Mouse (Mus musculus): ENCODE data around the gene Apc2. TPM values are rescaled to one million over a fixed set of nuclear protein-coding genes. Genes with fewer than 3 reads are reported as not detected.

Gene Apc2
- polyA plus RNA-seq, 1 experiment from 2014 or later = 0.88 TPM

DNA sequence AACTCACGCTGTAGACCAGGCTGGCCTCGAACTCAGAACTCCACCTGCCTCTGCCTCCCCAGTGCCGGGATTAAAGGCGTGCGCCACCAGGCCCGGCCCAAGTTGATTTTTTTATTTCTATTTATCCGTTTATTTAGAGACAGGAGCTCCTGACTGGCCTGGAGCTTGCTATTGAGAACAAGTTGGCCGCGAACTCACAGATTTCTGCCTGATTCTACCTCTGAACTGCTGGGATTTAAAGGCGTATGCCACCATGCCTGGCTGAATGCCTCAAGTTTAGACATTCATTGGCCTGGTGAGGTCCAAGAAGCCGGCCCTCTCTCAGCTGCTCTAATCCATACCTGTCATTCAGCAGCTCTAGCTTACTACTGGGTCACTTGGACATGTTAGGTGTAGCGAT is 33.6 kb upstream of the Apc2 start:
- H3K4me3 ChIP-seq (ENCODE audit: low read length) = peak overlapping the region; percentile 63
- peaks cover 31% of the 10 kb centered on the region for H3K4me1 ChIP-seq (replicated peaks; ENCODE audit: control insufficient read depth, insufficient read depth, low read length)
- ATAC-seq (ENCODE audit: low read depth) = no peak
- H3K4me2 ChIP-seq (ENCODE audit: low read depth, low read length) = peak overlapping the region; percentile 89
- WGBS = 67% methylated on average over 12 of the region's 12 CpGs
- H3K9ac ChIP-seq (ENCODE audit: low read length) = peak overlapping the region; percentile 75
- no peaks in the 10 kb centered on the region for H3K27me3 ChIP-seq (ENCODE audit: control insufficient read depth, insufficient read depth, low read depth, low read length)
- H3K9me3 ChIP-seq (ENCODE audit: control insufficient read depth, low read length) = no peaks in the 10 kb centered on the region
- H3K36me3 ChIP-seq (ENCODE audit: control insufficient read depth, insufficient read depth, low read length) = peaks cover 4% of the 10 kb centered on the region
- H3K27ac ChIP-seq (ENCODE audit: low read length) = peak overlapping the region; percentile 100

DNA sequence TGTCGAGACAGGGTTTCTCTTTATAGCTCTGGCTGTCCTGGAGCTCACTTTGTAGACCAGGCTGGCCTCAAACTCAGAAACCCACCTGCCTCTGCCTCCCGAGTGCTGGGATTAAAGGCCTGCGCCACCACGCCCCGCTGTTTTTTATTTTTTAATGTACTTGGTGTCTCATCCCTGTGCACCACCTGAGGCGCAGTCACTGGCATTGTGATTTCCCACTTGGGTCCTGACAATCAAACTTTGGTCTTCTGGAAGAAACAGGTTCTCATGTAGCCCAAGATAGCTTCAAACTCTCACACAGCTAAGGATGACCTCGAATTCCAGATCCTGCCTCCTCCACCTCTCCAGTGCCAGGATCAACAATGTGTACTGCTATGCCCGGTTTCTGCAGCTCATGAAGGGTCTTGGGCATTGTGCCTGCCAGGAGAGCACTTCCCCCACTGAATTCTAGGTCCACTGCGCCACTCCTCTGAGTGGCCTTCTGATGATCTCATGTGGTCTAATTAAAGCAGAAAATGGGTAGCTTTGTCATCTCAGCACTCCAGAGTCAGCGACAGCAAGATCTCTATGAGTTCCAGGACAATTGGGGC is 32.9 kb upstream of the Apc2 start:
- no peak for ATAC-seq (ENCODE audit: low read depth)
- Histone ChIP-seq H3K27me3 (ENCODE audit: control insufficient read depth, insufficient read depth, low read depth, low read length) (no peaks in the 10 kb centered on the region), H3K36me3 (ENCODE audit: control insufficient read depth, insufficient read depth, low read length) (peaks cover 4% of the 10 kb centered on the region; the same call in 1 of the 2 replicates), H3K4me2 (ENCODE audit: low read depth, low read length) (no peak overlapping the region), H3K27ac (ENCODE audit: low read length) (no peak overlapping the region), H3K9ac (ENCODE audit: low read length) (no peak overlapping the region), H3K9me3 (ENCODE audit: control insufficient read depth, low read length) (no peaks in the 10 kb centered on the region), H3K4me1 (replicated peaks; ENCODE audit: control insufficient read depth, insufficient read depth, low read length) (peaks cover 38% of the 10 kb centered on the region), H3K4me3 (ENCODE audit: low read length) (no peak overlapping the region)
- 89% methylated on average over 10 of the region's 10 CpGs for WGBS

DNA sequence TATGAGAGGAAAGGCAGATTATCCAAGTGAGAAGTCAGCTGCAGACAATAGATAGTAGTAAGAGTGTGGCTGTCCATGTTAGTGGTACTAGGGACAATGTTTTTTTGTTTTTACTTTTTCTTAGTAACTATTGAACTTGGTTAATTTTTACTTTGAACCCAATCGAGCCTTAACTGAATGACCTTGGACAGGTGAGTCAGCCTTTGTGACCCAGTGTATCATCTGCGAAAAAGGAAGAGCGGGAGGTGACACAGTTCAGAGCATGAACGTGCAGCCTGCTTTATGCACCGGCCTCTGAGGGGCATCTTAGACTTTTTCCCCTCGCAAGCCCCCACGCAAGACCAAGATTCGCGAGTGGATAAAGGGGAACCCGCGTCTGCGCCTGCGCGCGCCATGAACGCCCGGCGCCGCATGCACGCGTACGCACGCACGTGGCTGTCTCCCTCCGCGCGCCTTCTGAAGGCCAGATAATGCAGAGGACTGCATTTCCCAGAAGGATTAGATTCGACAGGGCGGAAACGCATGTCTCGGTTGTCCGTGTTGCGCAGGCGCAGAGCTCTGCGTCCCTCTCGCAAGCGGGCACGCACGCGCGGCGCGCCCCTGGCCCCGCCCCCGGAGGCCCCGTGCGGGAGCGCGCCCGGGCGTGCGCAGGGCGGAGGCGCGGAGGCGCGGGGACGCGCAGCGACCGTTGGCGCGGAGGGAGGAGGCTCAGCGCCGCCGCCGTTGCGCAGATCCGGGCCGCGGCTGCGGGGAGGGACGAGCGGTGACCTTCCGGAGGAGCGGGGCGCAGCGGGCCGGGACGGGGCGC is 31.2 kb upstream of the Apc2 start:
- Histone ChIP-seq H3K9ac (ENCODE audit: low read length) (peak overlapping the region; percentile 100), H3K9me3 (ENCODE audit: control insufficient read depth, low read length) (no peaks in the 10 kb centered on the region), H3K4me2 (ENCODE audit: low read depth, low read length) (peak overlapping the region; percentile 90), H3K27me3 (ENCODE audit: control insufficient read depth, insufficient read depth, low read depth, low read length) (no peaks in the 10 kb centered on the region), H3K4me3 (ENCODE audit: low read length) (peak overlapping the region; percentile 80), H3K27ac (ENCODE audit: low read length) (peak overlapping the region; percentile 82), H3K4me1 (replicated peaks; ENCODE audit: control insufficient read depth, insufficient read depth, low read length) (peaks cover 42% of the 10 kb centered on the region), H3K36me3 (ENCODE audit: control insufficient read depth, insufficient read depth, low read length) (peaks cover 4% of the 10 kb centered on the region; the same call in 1 of the 2 replicates)
- 1% methylated on average over 60 of the region's 81 CpGs for WGBS
- peak; percentile 50 for ATAC-seq (ENCODE audit: low read depth)

DNA sequence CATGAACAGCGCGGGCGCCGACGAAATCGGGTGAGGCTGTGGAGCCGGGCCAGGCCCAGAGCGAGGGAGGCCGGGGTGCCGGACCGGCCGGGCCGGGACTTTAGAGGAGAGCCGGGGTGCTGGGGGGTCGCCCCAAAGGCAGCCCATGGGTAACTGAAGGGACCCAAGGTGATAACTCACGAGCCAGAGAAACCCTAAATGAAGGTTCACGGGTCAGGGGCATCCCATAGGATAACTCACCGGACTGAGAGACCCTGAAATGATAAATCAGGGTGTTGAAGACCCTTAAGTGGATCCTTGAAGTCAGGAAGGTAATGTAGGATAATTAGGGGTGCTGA is 30.7 kb upstream of the Apc2 start:
- Histone ChIP-seq H3K9me3 (ENCODE audit: control insufficient read depth, low read length) (no peaks in the 10 kb centered on the region), H3K4me1 (replicated peaks; ENCODE audit: control insufficient read depth, insufficient read depth, low read length) (peaks cover 36% of the 10 kb centered on the region), H3K27me3 (ENCODE audit: control insufficient read depth, insufficient read depth, low read depth, low read length) (no peaks in the 10 kb centered on the region), H3K27ac (ENCODE audit: low read length) (peak overlapping the region; percentile 82), H3K9ac (ENCODE audit: low read length) (peak overlapping the region; percentile 100), H3K36me3 (ENCODE audit: control insufficient read depth, insufficient read depth, low read length) (peaks cover 4% of the 10 kb centered on the region; the same call in 1 of the 2 replicates), H3K4me2 (ENCODE audit: low read depth, low read length) (peak overlapping the region; percentile 69), H3K4me3 (ENCODE audit: low read length) (peak overlapping the region; percentile 80)
- 1% methylated on average over 18 of the region's 18 CpGs for WGBS
- no peak for ATAC-seq (ENCODE audit: low read depth)

DNA sequence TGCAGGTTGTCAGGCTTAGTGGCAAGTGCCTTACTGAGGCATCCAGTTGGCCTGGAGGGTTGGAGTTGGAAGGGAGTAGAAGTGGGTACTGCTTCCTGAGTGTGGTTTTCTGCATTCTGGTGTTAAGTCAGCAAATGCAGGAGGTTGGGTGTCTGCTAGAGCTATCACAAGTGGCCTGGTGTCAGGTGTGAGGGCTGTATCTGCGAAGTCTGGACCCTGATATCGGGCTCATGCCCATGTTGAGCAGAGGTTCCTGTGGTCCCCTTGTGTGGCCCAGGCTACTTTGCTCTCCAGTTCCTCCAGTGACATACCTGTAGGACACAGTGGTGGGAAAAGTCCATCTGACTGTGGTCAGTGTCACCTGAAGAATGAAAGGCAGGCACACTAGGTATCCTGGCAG is 25.7 kb upstream of the Apc2 start:
- Histone ChIP-seq H3K9me3 (ENCODE audit: control insufficient read depth, low read length) (no peaks in the 10 kb centered on the region), H3K27ac (ENCODE audit: low read length) (no peak overlapping the region), H3K4me1 (replicated peaks; ENCODE audit: control insufficient read depth, insufficient read depth, low read length) (peaks cover 32% of the 10 kb centered on the region), H3K4me2 (ENCODE audit: low read depth, low read length) (no peak overlapping the region), H3K9ac (ENCODE audit: low read length) (no peak overlapping the region), H3K27me3 (ENCODE audit: control insufficient read depth, insufficient read depth, low read depth, low read length) (no peaks in the 10 kb centered on the region), H3K4me3 (ENCODE audit: low read length) (no peak overlapping the region), H3K36me3 (ENCODE audit: control insufficient read depth, insufficient read depth, low read length) (peaks cover 16% of the 10 kb centered on the region; the same call in 1 of the 2 replicates)
- ATAC-seq (ENCODE audit: low read depth) = no peak
- 86% methylated on average over 2 of the region's 2 CpGs for WGBS

DNA sequence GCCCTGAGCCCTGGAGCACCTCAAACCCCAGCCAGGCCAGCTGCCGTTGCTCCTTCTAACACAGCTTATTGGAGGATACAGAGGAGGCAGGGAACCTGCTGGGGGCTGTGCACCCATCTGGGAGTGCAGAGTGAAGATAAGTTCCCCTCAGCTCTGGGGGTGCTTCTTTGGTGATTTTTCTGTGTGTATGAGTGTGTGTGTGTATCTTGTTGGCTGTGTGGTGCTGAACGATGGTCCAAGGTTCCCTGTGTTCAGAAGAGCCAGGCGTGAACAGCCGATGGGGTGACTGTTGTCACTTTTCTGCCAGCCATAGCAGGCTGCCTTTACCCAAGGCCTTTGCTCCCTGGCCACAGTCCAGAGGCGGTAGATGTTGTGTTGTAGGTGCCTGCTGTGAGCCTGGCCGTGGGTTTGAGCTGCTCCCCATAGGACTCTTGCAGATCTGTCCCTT is 25.0 kb upstream of the Apc2 start:
- 51% methylated on average over 6 of the region's 6 CpGs for WGBS
- Histone ChIP-seq H3K9ac (ENCODE audit: low read length) (no peak overlapping the region), H3K4me3 (ENCODE audit: low read length) (no peak overlapping the region), H3K4me2 (ENCODE audit: low read depth, low read length) (no peak overlapping the region), H3K27ac (ENCODE audit: low read length) (0 out of 2 replicates have a peak overlapping the region, but pooled peaks have one; percentile 22), H3K9me3 (ENCODE audit: control insufficient read depth, low read length) (no peaks in the 10 kb centered on the region), H3K36me3 (ENCODE audit: control insufficient read depth, insufficient read depth, low read length) (peaks cover 16% of the 10 kb centered on the region), H3K4me1 (replicated peaks; ENCODE audit: control insufficient read depth, insufficient read depth, low read length) (peaks cover 32% of the 10 kb centered on the region), H3K27me3 (ENCODE audit: control insufficient read depth, insufficient read depth, low read depth, low read length) (no peaks in the 10 kb centered on the region)
- no peak for ATAC-seq (ENCODE audit: low read depth)

DNA sequence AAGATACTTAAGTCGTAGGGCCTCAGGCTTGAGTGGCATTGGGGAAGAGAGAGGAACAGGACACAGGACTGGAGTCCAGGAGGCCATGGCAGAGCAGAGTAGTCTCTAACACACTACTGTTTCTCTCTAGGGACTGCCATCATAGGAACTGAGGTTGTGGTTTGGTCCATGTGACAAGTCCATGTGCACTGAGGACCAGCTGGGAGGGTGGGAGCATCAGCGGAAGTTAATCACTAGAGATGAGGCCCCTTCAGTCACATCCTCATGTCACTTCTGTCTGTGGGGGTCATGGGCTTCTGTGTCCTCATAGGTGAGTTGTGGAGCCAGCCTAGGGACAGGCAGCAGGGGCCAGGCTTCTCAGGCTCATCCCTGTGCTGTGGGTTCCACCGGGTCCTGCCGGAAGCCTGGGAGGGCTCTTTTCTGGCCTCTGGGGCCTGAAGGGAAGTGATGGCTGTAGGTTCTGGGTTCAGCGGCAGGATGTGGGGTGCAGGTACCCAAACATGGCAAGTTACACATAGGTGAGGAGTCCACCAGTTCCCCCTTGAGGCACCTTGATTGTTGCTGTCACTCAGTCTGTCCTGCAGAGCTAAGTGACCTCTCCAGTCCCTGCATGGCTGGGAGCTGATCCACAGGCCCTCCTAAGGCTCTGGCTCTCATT is 24.5 kb upstream of the Apc2 start:
- H3K9me3 ChIP-seq (ENCODE audit: control insufficient read depth, low read length) = no peaks in the 10 kb centered on the region
- H3K27ac ChIP-seq (ENCODE audit: low read length) = no peak overlapping the region
- no peak overlapping the region for H3K4me3 ChIP-seq (ENCODE audit: low read length)
- 79% methylated on average over 5 of the region's 5 CpGs for WGBS
- no peak overlapping the region for H3K4me2 ChIP-seq (ENCODE audit: low read depth, low read length)
- peaks cover 22% of the 10 kb centered on the region for H3K36me3 ChIP-seq (ENCODE audit: control insufficient read depth, insufficient read depth, low read length)
- H3K9ac ChIP-seq (ENCODE audit: low read length) = no peak overlapping the region
- H3K4me1 ChIP-seq (replicated peaks; ENCODE audit: control insufficient read depth, insufficient read depth, low read length) = peaks cover 29% of the 10 kb centered on the region
- ATAC-seq (ENCODE audit: low read depth) = no peak
- H3K27me3 ChIP-seq (ENCODE audit: control insufficient read depth, insufficient read depth, low read depth, low read length) = no peaks in the 10 kb centered on the region

DNA sequence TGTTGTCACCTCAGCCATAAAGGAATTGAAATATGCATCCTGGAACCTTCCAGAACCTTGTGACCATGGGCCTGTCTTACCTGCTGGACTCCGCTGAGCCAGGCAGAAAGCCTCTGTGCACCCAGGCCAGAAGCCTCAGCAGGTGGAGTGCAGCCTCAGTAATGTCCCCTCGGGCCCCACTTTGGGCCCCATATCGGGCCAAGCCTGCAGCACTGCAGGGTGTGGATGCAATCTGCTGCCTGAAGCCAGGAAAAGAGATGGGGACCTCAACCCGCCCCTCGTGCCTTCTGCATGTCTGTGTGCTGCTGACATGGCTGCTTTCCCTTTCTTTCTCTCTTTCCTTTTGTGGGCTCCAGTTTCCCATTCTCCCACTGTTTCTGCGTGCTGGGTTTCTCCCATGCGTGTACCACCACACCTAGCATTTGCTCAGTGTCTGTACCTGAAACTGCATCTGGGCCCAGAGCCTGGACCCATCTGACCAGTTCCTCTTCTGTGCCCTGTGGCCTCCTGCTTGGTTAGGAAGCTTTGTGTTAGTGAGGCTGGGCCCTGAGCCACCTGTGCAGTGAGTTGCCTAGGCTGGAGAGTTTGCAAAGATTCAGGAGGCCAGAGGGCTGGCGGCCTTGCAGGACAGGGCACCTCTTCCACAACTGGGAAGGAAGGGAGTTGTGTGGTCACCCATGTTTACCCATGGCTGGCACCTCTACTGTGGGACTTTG is 23.7 kb upstream of the Apc2 start:
- Histone ChIP-seq H3K4me3 (ENCODE audit: low read length) (no peak overlapping the region), H3K9ac (ENCODE audit: low read length) (no peak overlapping the region), H3K9me3 (ENCODE audit: control insufficient read depth, low read length) (no peaks in the 10 kb centered on the region), H3K4me2 (ENCODE audit: low read depth, low read length) (no peak overlapping the region), H3K36me3 (ENCODE audit: control insufficient read depth, insufficient read depth, low read length) (peaks cover 25% of the 10 kb centered on the region), H3K27ac (ENCODE audit: low read length) (no peak overlapping the region), H3K4me1 (replicated peaks; ENCODE audit: control insufficient read depth, insufficient read depth, low read length) (peaks cover 22% of the 10 kb centered on the region), H3K27me3 (ENCODE audit: control insufficient read depth, insufficient read depth, low read depth, low read length) (no peaks in the 10 kb centered on the region)
- no peak for ATAC-seq (ENCODE audit: low read depth)
- 81% methylated on average over 8 of the region's 8 CpGs for WGBS

DNA sequence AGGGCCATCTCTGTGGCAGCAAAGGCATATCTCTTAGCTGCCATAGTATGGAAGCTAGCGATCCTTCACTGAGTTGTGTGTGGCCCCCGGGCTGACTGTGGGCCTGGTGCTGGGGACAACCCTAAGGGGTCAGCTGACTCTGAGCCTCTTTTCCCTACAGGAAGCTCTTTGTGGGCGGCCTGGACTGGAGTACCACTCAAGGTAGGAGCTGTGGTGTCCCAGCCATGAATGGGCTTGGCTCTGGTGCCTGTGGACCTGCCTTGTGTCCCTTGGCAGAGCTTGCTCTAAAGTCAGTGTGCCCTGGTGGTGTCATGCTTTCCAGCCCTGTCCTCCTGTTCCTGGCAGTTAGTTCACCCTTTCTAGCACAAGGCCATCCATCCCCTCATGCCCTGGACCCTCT is 21.9 kb upstream of the Apc2 start:
- WGBS = 65% methylated on average over 3 of the region's 3 CpGs
- ATAC-seq (ENCODE audit: low read depth) = 0 out of 2 replicates have a peak, but pooled peaks have one; percentile 4

More for the DNA sequence above, 21.9 kb upstream of the Apc2 start:
- peaks cover 40% of the 10 kb centered on the region for H3K36me3 ChIP-seq (ENCODE audit: control insufficient read depth, insufficient read depth, low read length)
- no peak overlapping the region for H3K4me3 ChIP-seq (ENCODE audit: low read length)
- H3K9me3 ChIP-seq (ENCODE audit: control insufficient read depth, low read length) = no peaks in the 10 kb centered on the region
- no peak overlapping the region for H3K9ac ChIP-seq (ENCODE audit: low read length)
- H3K4me1 ChIP-seq (replicated peaks; ENCODE audit: control insufficient read depth, insufficient read depth, low read length) = peaks cover 7% of the 10 kb centered on the region
- H3K27ac ChIP-seq (ENCODE audit: low read length) = no peak overlapping the region
- H3K4me2 ChIP-seq (ENCODE audit: low read depth, low read length) = no peak overlapping the region
- no peaks in the 10 kb centered on the region for H3K27me3 ChIP-seq (ENCODE audit: control insufficient read depth, insufficient read depth, low read depth, low read length)

Measured in lung, embryonic 16.5 days (tissue).